Mouse (Mus musculus): ENCODE measurements around the gene Krtap2-4.
"Not testable (repeated sequence)": the region's sequence is repeated elsewhere in the genome, so short reads cannot be mapped to it uniquely, and the experiment has no call there.

Krtap2-4 gene

GRCm38 (mm10) chr11:99614796-99615363, at the start of gene Krtap2-4:
TSS of gene Krtap2-4 (minus strand) at chr11:99614846.
- no peak for DNase-seq

GRCm38 (mm10) chr11:99662802-99663201, 48.2 kb upstream of the Krtap2-4 start:
- DNase-seq = no peak

GRCm38 (mm10) chr11:99659256-99659655, 44.6 kb upstream of the Krtap2-4 start:
- DNase-seq = no peak

- DNase-seq = not testable (repeated sequence)
Measured at GRCm38 (mm10) chr11:99658467-99659010, 43.9 kb upstream of the Krtap2-4 start, which contains the start of gene Gm11563. TSS of gene Gm11563 (minus strand) at chr11:99658960.

GRCm38 (mm10) chr11:99657051-99657450, 42.4 kb upstream of the Krtap2-4 start:
- DNase-seq = no peak

- DNase-seq = no peak
Measured at GRCm38 (mm10) chr11:99650136-99650535, 35.5 kb upstream of the Krtap2-4 start, which contains the start of gene Gm11555. TSS of gene Gm11555 (minus strand) at chr11:99650236.

- no peak for DNase-seq
Measured at GRCm38 (mm10) chr11:99646444-99646843, 31.8 kb upstream of the Krtap2-4 start.

- DNase-seq = no peak
Measured at GRCm38 (mm10) chr11:99644351-99644750, 29.7 kb upstream of the Krtap2-4 start.

- not testable (repeated sequence) for DNase-seq
Measured at GRCm38 (mm10) chr11:99643635-99644139, 29.0 kb upstream of the Krtap2-4 start, which contains the start of gene Krtap4-7. TSS of gene Krtap4-7 (minus strand) at chr11:99644089.

- DNase-seq = no peak
Measured at GRCm38 (mm10) chr11:99640926-99641325, 26.3 kb upstream of the Krtap2-4 start.

GRCm38 (mm10) chr11:99637086-99637485, 22.4 kb upstream of the Krtap2-4 start:
- no peak for DNase-seq

- no peak for DNase-seq
Measured at GRCm38 (mm10) chr11:99634653-99635134, 20.0 kb upstream of the Krtap2-4 start, which contains the start of gene Krtap4-2. TSS of gene Krtap4-2 (minus strand) at chr11:99635084.

GRCm38 (mm10) chr11:99633293-99633692, 18.6 kb upstream of the Krtap2-4 start:
- no peak for DNase-seq

- no peak for DNase-seq
Measured at GRCm38 (mm10) chr11:99630890-99631289, 16.2 kb upstream of the Krtap2-4 start.

GRCm38 (mm10) chr11:99628138-99628537, 13.5 kb upstream of the Krtap2-4 start, which contains the start of gene Krtap4-1:
TSS of gene Krtap4-1 (minus strand) at chr11:99628238.
- DNase-seq = no peak

GRCm38 (mm10) chr11:99620335-99620734, 5.7 kb upstream of the Krtap2-4 start, which contains the start of gene Gm11562:
TSS of gene Gm11562 (minus strand) at chr11:99620435.
- DNase-seq = no peak

GRCm38 (mm10) chr11:99610089-99610488, 4.6 kb downstream of the Krtap2-4 start, which contains the start of gene Gm11937:
TSS of gene Gm11937 (minus strand) at chr11:99610189.
- not testable (repeated sequence) for DNase-seq

GRCm38 (mm10) chr11:99609126-99609525, 5.5 kb downstream of the Krtap2-4 start:
- DNase-seq = peak; percentile 3 to 6

GRCm38 (mm10) chr11:99603208-99603607, 11.4 kb downstream of the Krtap2-4 start, which contains the start of gene Gm11938:
TSS of gene Gm11938 (minus strand) at chr11:99603308.
- not testable (repeated sequence) for DNase-seq

GRCm38 (mm10) chr11:99597742-99598141, 16.9 kb downstream of the Krtap2-4 start, which contains the start of gene Krtap9-3:
TSS of gene Krtap9-3 (minus strand) at chr11:99598105.
- not testable (repeated sequence) for DNase-seq

- DNase-seq = no peak
Measured at GRCm38 (mm10) chr11:99590981-99591380, 23.7 kb downstream of the Krtap2-4 start, which contains the start of gene Krtap1-3. TSS of gene Krtap1-3 (minus strand) at chr11:99591339.

GRCm38 (mm10) chr11:99585096-99585495, 29.6 kb downstream of the Krtap2-4 start:
- DNase-seq = no peak

- DNase-seq = no peak
Measured at GRCm38 (mm10) chr11:99583245-99583704, 31.4 kb downstream of the Krtap2-4 start, which contains the start of gene Krtap1-4. TSS of gene Krtap1-4 (minus strand) at chr11:99583654.
